Mouse (Mus musculus): ENCODE measurements around the gene Tgfb1. TPM values are rescaled to one million over a fixed set of nuclear protein-coding genes. Genes with fewer than 3 reads are reported as not detected.

Tgfb1 gene
- polyA plus RNA-seq, 1 experiment from 2014 or later = 2.1 TPM

GRCm38 (mm10) chr7:25699851-25700250 is 13.0 kb downstream of the Tgfb1 start:
- Histone ChIP-seq H3K27me3 (ENCODE audit: insufficient read depth, poor library complexity, severe bottlenecking) (peaks cover 13% of the 10 kb centered on the region), H3K4me3 (no peak overlapping the region), H3K27ac (no peak overlapping the region), H3K4me1 (replicated peaks) (peaks cover 15% of the 10 kb centered on the region), H3K36me3 (no peaks in the 10 kb centered on the region), H3K9me3 (peaks cover 15% of the 10 kb centered on the region)
- 53% methylated on average over 13 of the region's 13 CpGs for WGBS
- DNase-seq (ENCODE audit: low spot score) = no peak

DNA sequence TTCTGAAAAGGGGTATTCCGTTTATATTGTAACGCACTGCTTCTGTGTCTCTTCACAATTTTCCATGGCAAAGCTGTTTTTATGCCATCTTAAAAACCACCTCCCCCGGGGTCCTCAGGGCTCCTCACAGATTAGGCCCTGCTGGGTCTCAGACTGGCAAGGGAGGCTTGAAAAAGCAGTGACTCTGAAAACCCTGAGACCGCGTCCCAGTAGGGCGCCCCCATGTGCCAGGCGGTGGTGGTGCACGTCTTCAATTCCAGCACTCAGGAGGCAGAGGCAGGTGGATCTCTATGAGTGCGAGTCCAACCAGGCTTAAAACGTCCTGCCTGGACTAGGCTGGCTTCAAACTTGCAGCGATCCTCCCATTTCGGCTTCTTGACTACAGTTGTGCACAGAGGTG is 13.9 kb downstream of the Tgfb1 start:
- Histone ChIP-seq H3K9me3 (peaks cover 15% of the 10 kb centered on the region), H3K4me3 (no peak overlapping the region), H3K27ac (no peak overlapping the region), H3K27me3 (ENCODE audit: insufficient read depth, poor library complexity, severe bottlenecking) (peaks cover 21% of the 10 kb centered on the region), H3K4me1 (replicated peaks) (peaks cover 18% of the 10 kb centered on the region), H3K36me3 (no peaks in the 10 kb centered on the region)
- no peak for DNase-seq (ENCODE audit: low spot score)
- 74% methylated on average over 12 of the region's 12 CpGs for WGBS

GRCm38 (mm10) chr7:25702350-25702749 is 15.5 kb downstream of the Tgfb1 start:
- peaks cover 15% of the 10 kb centered on the region for H3K9me3 ChIP-seq
- DNase-seq (ENCODE audit: low spot score) = no peak
- H3K4me1 ChIP-seq (replicated peaks) = peaks cover 24% of the 10 kb centered on the region
- 98% methylated on average over 2 of the region's 2 CpGs for WGBS
- H3K36me3 ChIP-seq = no peaks in the 10 kb centered on the region
- no peak overlapping the region for H3K4me3 ChIP-seq
- H3K27me3 ChIP-seq (ENCODE audit: insufficient read depth, poor library complexity, severe bottlenecking) = peaks cover 25% of the 10 kb centered on the region
- no peak overlapping the region for H3K27ac ChIP-seq

DNA sequence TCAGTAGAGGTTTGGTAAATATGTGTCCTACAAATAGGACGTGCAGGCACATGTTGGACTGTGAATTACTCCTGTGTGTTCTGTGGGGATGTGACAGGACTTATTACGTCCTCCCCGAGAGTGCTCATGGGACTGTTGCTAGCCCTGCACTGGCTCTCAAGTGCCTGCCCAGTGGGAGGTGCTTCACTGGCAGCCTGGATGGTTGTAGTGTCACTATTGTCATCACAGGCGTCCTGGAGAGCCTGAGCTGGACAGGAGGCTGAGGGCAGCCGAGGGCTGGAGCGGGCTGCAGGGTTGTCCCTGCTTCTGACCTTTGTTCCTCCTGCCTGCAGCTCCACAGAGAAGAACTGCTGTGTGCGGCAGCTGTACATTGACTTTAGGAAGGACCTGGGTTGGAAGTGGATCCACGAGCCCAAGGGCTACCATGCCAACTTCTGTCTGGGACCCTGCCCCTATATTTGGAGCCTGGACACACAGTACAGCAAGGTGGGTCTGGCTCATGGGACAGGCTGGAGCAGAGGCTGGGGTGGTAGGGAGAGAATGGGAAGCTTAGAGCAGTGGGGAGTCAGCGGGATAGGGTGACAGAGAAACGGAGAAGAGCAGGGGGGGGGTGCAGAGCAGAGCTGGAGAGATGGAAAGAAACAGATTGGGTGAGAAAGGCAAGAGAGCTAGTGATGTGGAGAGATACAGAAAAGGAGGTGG is 17.1 kb downstream of the Tgfb1 start:
- no peak for DNase-seq (ENCODE audit: low spot score)
- H3K4me1 ChIP-seq (replicated peaks) = peaks cover 35% of the 10 kb centered on the region
- peaks cover 15% of the 10 kb centered on the region for H3K9me3 ChIP-seq
- no peaks in the 10 kb centered on the region for H3K36me3 ChIP-seq
- 18% methylated on average over 10 of the region's 10 CpGs for WGBS
- peak overlapping the region; percentile 55 for H3K4me3 ChIP-seq
- 0 out of 2 replicates have a peak overlapping the region, but pooled peaks have one; percentile 23 for H3K27ac ChIP-seq
- peaks cover 25% of the 10 kb centered on the region for H3K27me3 ChIP-seq (ENCODE audit: insufficient read depth, poor library complexity, severe bottlenecking)

DNA sequence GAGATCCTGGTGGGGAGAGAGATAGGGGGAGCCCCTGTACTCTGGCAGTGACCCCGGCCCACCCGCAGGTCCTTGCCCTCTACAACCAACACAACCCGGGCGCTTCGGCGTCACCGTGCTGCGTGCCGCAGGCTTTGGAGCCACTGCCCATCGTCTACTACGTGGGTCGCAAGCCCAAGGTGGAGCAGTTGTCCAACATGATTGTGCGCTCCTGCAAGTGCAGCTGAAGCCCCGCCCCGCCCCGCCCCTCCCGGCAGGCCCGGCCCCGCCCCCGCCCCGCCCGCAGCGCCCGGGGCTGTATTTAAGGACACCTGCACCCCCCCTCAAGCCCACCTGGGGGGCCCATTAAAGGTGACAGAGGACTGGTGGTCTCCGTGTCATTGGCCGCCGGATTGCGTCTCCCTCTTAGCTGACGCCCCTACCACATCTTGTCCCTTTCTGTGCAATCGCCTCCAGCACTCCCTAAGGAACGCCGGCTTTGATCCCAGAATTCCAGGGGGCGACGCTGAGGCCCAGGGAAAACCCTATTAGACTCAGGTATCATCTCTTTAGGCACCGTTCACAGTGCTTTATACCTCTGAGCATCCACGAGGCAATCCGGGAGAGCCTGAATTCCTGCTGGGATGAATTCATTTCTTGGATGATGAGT is 18.0 kb downstream of the Tgfb1 start:
- Histone ChIP-seq H3K9me3 (peaks cover 15% of the 10 kb centered on the region), H3K4me3 (peak overlapping the region; percentile 55), H3K27ac (peak overlapping the region; percentile 14; the same call in 1 of the 2 replicates), H3K36me3 (no peaks in the 10 kb centered on the region), H3K4me1 (replicated peaks) (peaks cover 38% of the 10 kb centered on the region), H3K27me3 (ENCODE audit: insufficient read depth, poor library complexity, severe bottlenecking) (peaks cover 25% of the 10 kb centered on the region)
- WGBS = 3% methylated on average over 37 of the region's 37 CpGs
- DNase-seq (ENCODE audit: low spot score) = no peak

DNA sequence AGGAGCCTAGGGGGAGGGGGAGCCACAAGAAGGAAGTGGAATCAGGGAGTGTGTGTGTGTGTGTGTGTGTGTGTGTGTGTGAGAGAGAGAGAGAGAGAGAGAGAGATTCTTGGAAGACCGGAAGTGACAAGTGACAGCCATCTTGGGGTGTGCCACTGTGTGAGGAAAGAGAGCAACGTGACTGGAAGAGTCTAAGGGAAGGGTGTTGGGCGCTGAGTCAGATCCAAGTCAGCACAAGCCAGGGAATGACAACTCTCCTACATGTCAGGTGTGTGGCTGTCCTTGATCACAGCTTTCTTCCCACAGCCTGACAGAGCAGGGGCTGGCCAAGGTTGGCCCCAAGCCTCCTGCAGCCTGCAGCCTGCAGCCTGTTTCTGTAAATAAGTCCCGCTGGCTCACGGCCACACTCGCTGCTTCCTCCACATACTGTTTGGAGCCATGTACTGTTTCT is 19.0 kb downstream of the Tgfb1 start:
- H3K27me3 ChIP-seq (ENCODE audit: insufficient read depth, poor library complexity, severe bottlenecking) = peaks cover 25% of the 10 kb centered on the region
- no peaks in the 10 kb centered on the region for H3K36me3 ChIP-seq
- whole genome bisulfite sequencing = 67% methylated on average over 6 of the region's 6 CpGs
- H3K9me3 ChIP-seq = peaks cover 10% of the 10 kb centered on the region
- peaks cover 48% of the 10 kb centered on the region for H3K4me1 ChIP-seq (replicated peaks)
- no peak overlapping the region for H3K4me3 ChIP-seq
- no peak overlapping the region for H3K27ac ChIP-seq
- no peak for DNase-seq (ENCODE audit: low spot score)

DNA sequence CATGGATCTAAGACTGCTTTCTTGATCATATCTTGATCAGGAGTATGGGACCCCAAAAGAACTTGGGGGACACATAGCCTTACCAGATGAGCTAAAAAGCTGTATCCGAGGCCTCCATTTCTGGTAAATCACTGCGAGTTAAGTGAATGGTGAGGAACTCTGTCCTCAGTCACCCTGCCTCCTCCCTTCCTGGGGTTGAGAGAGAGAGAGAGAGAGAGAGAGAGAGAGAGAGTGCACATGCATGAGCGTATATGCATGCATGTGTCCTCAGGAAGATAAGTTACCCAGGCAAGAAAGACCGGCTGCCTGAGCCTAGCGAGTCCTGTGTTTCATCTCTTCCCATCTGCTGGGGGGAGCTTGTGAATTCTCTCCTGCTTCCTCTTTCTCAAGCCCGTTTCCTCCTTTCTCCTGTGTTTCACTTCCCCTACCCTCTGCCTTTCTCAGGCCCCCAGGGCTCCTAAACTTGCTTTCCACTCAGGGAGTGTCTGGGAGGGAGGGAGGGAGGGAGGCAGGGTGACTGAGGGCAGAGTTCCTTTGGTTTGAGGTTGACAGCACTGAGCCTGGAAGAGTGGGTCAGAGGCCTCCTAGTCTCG is 19.9 kb downstream of the Tgfb1 start:
- peaks cover 2% of the 10 kb centered on the region; the same call in 1 of the 2 replicates for H3K36me3 ChIP-seq
- no peak overlapping the region for H3K4me3 ChIP-seq
- peaks cover 25% of the 10 kb centered on the region for H3K27me3 ChIP-seq (ENCODE audit: insufficient read depth, poor library complexity, severe bottlenecking)
- peaks cover 56% of the 10 kb centered on the region for H3K4me1 ChIP-seq (replicated peaks)
- H3K9me3 ChIP-seq = peaks cover 5% of the 10 kb centered on the region
- no peak for DNase-seq (ENCODE audit: low spot score)
- WGBS = 62% methylated on average over 7 of the region's 7 CpGs
- peak overlapping the region; percentile 24; the same call in 1 of the 2 replicates for H3K27ac ChIP-seq

- DNase-seq (ENCODE audit: low spot score) = no peak
- Histone ChIP-seq H3K36me3 (peaks cover 13% of the 10 kb centered on the region), H3K27ac (0 out of 2 replicates have a peak overlapping the region, but pooled peaks have one; percentile 0), H3K4me3 (no peak overlapping the region), H3K27me3 (ENCODE audit: insufficient read depth, poor library complexity, severe bottlenecking) (peaks cover 25% of the 10 kb centered on the region), H3K9me3 (no peaks in the 10 kb centered on the region), H3K4me1 (replicated peaks) (peaks cover 67% of the 10 kb centered on the region)
- WGBS = 61% methylated on average over 15 of the region's 15 CpGs
These were observed 20.9 kb downstream of the Tgfb1 start for GRCm38 (mm10) chr7:25707581-25708292.

DNA sequence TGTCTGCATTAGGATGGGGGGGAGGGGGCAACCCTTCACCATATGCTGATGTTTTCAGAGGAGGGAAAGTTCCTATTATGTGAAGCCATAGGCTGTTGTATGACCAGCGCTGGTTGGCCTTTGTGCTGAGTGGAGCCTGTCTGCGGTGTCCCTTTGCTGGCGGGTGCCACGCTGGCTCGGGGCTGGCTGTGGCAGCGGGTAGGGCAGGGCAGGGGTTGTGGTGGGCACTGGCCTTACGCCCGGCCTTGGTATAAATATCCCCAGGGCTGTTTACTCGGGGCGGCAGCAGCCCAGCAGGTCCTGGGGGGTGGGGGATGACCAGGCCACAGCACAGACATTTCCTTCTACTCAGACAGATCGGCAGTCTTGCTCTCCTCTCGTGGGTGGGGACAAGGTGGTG is 23.2 kb downstream of the Tgfb1 start:
- Histone ChIP-seq H3K36me3 (peaks cover 35% of the 10 kb centered on the region), H3K9me3 (no peaks in the 10 kb centered on the region), H3K27ac (peak overlapping the region; percentile 79), H3K4me3 (peak overlapping the region; percentile 18; the same call in 1 of the 2 replicates), H3K27me3 (ENCODE audit: insufficient read depth, poor library complexity, severe bottlenecking) (peaks cover 11% of the 10 kb centered on the region; the same call in 1 of the 2 replicates), H3K4me1 (replicated peaks) (peaks cover 52% of the 10 kb centered on the region)
- 21% methylated on average over 12 of the region's 12 CpGs for WGBS
- DNase-seq (ENCODE audit: low spot score) = no peak

GRCm38 (mm10) chr7:25710519-25711130 is 23.8 kb downstream of the Tgfb1 start:
- H3K27ac ChIP-seq = peak overlapping the region; percentile 79
- no peak for DNase-seq (ENCODE audit: low spot score)
- 0 out of 2 replicates have a peak, but pooled peaks cover under 1% of the 10 kb centered on the region for H3K9me3 ChIP-seq
- 20% methylated on average over 7 of the region's 7 CpGs for WGBS
- H3K4me3 ChIP-seq = peak overlapping the region; percentile 18
- peaks cover 50% of the 10 kb centered on the region for H3K4me1 ChIP-seq (replicated peaks)
- H3K36me3 ChIP-seq = peaks cover 42% of the 10 kb centered on the region
- H3K27me3 ChIP-seq (ENCODE audit: insufficient read depth, poor library complexity, severe bottlenecking) = peaks cover 4% of the 10 kb centered on the region; the same call in 1 of the 2 replicates

DNA sequence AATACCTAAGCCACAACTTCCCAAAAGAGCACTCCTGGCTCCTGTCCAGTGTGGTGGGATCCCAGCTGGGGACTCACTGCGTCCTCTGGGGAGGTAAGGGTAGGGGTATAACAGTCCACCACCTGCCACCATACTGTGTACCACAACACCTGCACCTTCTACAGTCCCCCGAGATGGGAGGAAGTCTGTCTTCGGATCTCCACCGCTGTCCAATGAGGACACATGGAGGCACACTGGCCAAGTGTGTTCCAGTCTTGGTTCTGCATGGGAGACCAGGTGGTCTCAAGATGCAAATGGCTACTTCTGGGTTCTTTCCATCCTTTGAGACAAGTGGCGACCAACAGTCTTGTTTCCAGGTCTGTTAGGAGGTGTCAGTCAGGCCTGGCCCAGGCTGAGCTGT is 24.4 kb downstream of the Tgfb1 start:
- no peak overlapping the region for H3K4me3 ChIP-seq
- no peaks in the 10 kb centered on the region for H3K27me3 ChIP-seq (ENCODE audit: insufficient read depth, poor library complexity, severe bottlenecking)
- DNase-seq (ENCODE audit: low spot score) = no peak
- 0 out of 2 replicates have a peak, but pooled peaks cover 2% of the 10 kb centered on the region for H3K9me3 ChIP-seq
- H3K27ac ChIP-seq = peak overlapping the region; percentile 75
- peaks cover 47% of the 10 kb centered on the region for H3K36me3 ChIP-seq
- H3K4me1 ChIP-seq (replicated peaks) = peaks cover 50% of the 10 kb centered on the region
- 57% methylated on average over 5 of the region's 5 CpGs for WGBS

- peaks cover 53% of the 10 kb centered on the region for H3K36me3 ChIP-seq
- 0 out of 2 replicates have a peak, but pooled peaks cover 2% of the 10 kb centered on the region for H3K9me3 ChIP-seq
- 30% methylated on average over 7 of the region's 7 CpGs for WGBS
- H3K27me3 ChIP-seq (ENCODE audit: insufficient read depth, poor library complexity, severe bottlenecking) = no peaks in the 10 kb centered on the region
- peaks cover 49% of the 10 kb centered on the region for H3K4me1 ChIP-seq (replicated peaks)
- peak overlapping the region; percentile 75 for H3K27ac ChIP-seq
- peak; percentile 70 for DNase-seq (ENCODE audit: low spot score)
- peak overlapping the region; percentile 18; the same call in 1 of the 2 replicates for H3K4me3 ChIP-seq
These were observed 25.0 kb downstream of the Tgfb1 start for GRCm38 (mm10) chr7:25711731-25712197.
